Mouse (Mus musculus) stomach, embryonic 14.5 days (tissue): ENCODE measurements around the gene Fam20c. TPM values are rescaled to one million over a fixed set of nuclear protein-coding genes. Genes with fewer than 3 reads are reported as not detected.

Source experiments
- ATAC-seq: fragments of 200-750 bp; cut with Nextera tagmentation; 2 replicates; pipeline ENCODE4 v1.8.0; 2017; ENCODE audit warnings: low read depth, moderate TSS enrichment; ENCODE audit not compliant: insufficient number of reproducible peaks, insufficient read depth, low FRiP score
- H3K27ac ChIP-seq: fragments of 300-500 bp; sonication (generic); 2 replicates; pipeline ENCODE4 v1.5.1; 2014; ENCODE audit warnings: mild to moderate bottlenecking, low read length, moderate library complexity, mixed read lengths
- H3K27me3 ChIP-seq: fragments of 300-500 bp; sonication (generic); 2 replicates; pipeline ENCODE4 v1.6.1; 2014; ENCODE audit warnings: low read length, control low read depth, mixed read lengths; ENCODE audit not compliant: control insufficient read depth, insufficient read depth
- H3K36me3 ChIP-seq: fragments of 300-500 bp; sonication (generic); 2 replicates; pipeline ENCODE4 v1.6.1; 2014; ENCODE audit warnings: mild to moderate bottlenecking, control low read depth, low read length, moderate library complexity, mixed read lengths; ENCODE audit not compliant: control insufficient read depth, insufficient read depth
- H3K4me1 ChIP-seq: fragments of 300-500 bp; sonication (generic); 2 replicates; pipeline ENCODE4 v1.6.1; 2014; ENCODE audit warnings: low read length, control low read depth, mixed read lengths; ENCODE audit not compliant: control insufficient read depth, insufficient read depth
- H3K4me2 ChIP-seq: fragments of 300-500 bp; sonication (generic); replicated peaks from 2 replicates; pipeline ENCODE4 v1.6.1; 2014; ENCODE audit warnings: low read depth, low read length, control low read depth
- H3K4me3 ChIP-seq: fragments of 300-500 bp; sonication (generic); 2 replicates; pipeline ENCODE4 v1.5.1; 2014; ENCODE audit warnings: low read depth, low read length, control low read depth
- H3K9ac ChIP-seq: fragments of 300-500 bp; sonication (generic); replicated peaks from 2 replicates; pipeline ENCODE4 v1.6.1; 2014; ENCODE audit warnings: low read depth, mild to moderate bottlenecking, control low read depth, low read length, moderate library complexity, mixed read lengths
- H3K9me3 ChIP-seq: fragments of 300-500 bp; sonication (generic); 2 replicates; pipeline ENCODE4 v1.6.1; 2016; ENCODE audit warnings: low read depth, low read length, control low read depth; ENCODE audit not compliant: control insufficient read depth
- WGBS: fragments of 180-500 bp; shearing (Covaris S2); extraction: QIAGEN DNeasy Blood & Tissue Kit; methylation state at CpG from one replicate; pipeline ENCODE4 v1.1.7; 2014; 5-methylcytosine and 5-hydroxymethylcytosine counted together
- polyA plus RNA-seq: library from polyadenylated mRNA; unstranded; fragments of >200 nt; fragmentation: Nextera tagmentation; extraction: Ambion mirVana; gene quantifications from 2 replicates; pipeline ENCODE4 v1.2.1, GENCODE M21; 2014

Gene Fam20c
- polyA plus RNA-seq, 1 experiment from 2014 or later: 8.9 TPM

GRCm38 (mm10) chr5:138733317-138733899, 20.9 kb upstream of the Fam20c start:
- no peaks in the 10 kb centered on the region for H3K4me1 ChIP-seq
- no peak for ATAC-seq
- 86% methylated on average over 11 of the region's 11 CpGs for WGBS
- H3K4me3 ChIP-seq: no peak overlapping the region
- no peak overlapping the region for H3K27ac ChIP-seq
- H3K9ac ChIP-seq: no peak overlapping the region
- H3K9me3 ChIP-seq: no peaks in the 10 kb centered on the region
- H3K36me3 ChIP-seq: no peaks in the 10 kb centered on the region
- no peak overlapping the region for H3K4me2 ChIP-seq
- H3K27me3 ChIP-seq: no peaks in the 10 kb centered on the region

DNA sequence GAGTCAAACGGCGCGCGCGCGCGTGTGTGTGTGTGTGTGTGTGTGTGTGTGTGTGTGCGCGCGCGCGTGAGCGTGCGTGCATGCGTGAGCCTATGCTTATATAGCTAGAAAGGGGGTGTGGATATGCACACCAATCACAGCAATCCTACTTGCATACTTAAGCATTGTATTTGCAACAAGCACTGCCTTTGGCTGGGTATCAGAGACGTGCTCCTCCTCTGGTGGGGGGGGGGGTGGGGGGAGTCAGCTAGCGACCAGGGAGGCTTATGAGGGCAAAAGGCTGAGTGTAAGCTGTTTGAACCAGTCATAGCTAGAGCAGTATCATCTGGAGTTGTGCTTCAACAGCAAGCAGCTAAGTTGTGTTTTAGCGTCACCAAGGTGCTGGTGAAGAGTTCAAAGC, 20.3 kb upstream of the Fam20c start:
- no peak overlapping the region for H3K9ac ChIP-seq
- no peaks in the 10 kb centered on the region for H3K4me1 ChIP-seq
- no peak overlapping the region for H3K27ac ChIP-seq
- H3K27me3 ChIP-seq: no peaks in the 10 kb centered on the region
- H3K9me3 ChIP-seq: no peaks in the 10 kb centered on the region
- 74% methylated on average over 18 of the region's 18 CpGs for WGBS
- no peak for ATAC-seq
- no peaks in the 10 kb centered on the region for H3K36me3 ChIP-seq
- H3K4me3 ChIP-seq: no peak overlapping the region
- no peak overlapping the region for H3K4me2 ChIP-seq

DNA sequence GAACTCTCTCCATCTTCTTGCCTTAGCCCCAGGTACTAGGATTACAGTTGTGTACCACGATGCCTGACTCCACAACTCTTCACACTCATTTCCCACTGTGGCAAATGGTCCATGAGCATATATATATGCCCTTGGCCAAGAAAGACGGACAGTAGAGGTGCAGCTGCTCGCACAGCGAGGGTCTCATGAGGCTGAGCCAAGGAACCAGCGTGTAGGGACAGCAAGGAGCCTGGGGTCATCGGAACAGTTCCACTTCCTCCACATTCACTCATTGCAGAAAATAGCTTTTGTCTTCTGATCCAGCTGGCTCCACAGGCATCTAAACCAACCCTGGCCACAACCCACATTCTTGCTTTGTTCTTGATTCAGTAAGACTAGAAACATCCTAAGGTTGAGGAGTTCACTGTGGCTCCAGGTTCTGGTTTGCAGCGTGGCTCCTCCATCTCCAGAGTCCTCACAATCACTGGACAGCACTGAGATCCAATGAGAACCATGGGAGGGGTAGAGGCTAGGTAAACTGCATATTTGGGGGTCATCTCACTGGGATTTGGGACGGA, 19.0 kb upstream of the Fam20c start:
- no peaks in the 10 kb centered on the region for H3K9me3 ChIP-seq
- H3K9ac ChIP-seq: no peak overlapping the region
- H3K27ac ChIP-seq: no peak overlapping the region
- H3K27me3 ChIP-seq: no peaks in the 10 kb centered on the region
- H3K4me1 ChIP-seq: no peaks in the 10 kb centered on the region
- no peak for ATAC-seq
- no peak overlapping the region for H3K4me2 ChIP-seq
- no peak overlapping the region for H3K4me3 ChIP-seq
- no peaks in the 10 kb centered on the region for H3K36me3 ChIP-seq
- 82% methylated on average over 8 of the region's 8 CpGs for WGBS

GRCm38 (mm10) chr5:138740150-138740549, 14.2 kb upstream of the Fam20c start:
- H3K27ac ChIP-seq: no peak overlapping the region
- 82% methylated on average over 3 of the region's 3 CpGs for WGBS
- no peak overlapping the region for H3K4me3 ChIP-seq
- H3K4me2 ChIP-seq: no peak overlapping the region
- H3K27me3 ChIP-seq: no peaks in the 10 kb centered on the region
- H3K4me1 ChIP-seq: no peaks in the 10 kb centered on the region
- H3K36me3 ChIP-seq: no peaks in the 10 kb centered on the region
- ATAC-seq: no peak
- H3K9me3 ChIP-seq: no peaks in the 10 kb centered on the region
- no peak overlapping the region for H3K9ac ChIP-seq

DNA sequence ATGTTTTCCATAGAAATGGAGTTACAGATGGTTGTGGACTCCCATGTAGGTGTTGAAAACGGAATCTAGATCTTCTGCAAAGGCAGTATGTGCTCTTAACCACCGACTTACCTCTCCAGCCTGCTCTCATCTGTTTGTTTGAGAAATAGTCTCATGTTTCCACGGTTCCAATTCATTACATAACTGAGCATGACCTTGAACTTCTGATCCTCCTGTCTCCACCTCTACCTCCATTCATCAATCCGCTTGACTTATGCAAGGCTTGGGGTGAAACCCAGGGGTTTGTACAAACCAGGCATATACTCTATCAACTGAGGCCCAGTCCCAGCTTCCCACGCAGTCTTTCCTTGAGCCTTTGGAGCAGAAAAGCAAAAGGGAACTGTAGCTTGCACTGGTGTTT, 12.8 kb upstream of the Fam20c start:
- H3K27ac ChIP-seq: no peak overlapping the region
- ATAC-seq: no peak
- no peak overlapping the region for H3K9ac ChIP-seq
- no peaks in the 10 kb centered on the region for H3K36me3 ChIP-seq
- H3K27me3 ChIP-seq: no peaks in the 10 kb centered on the region
- no peak overlapping the region for H3K4me2 ChIP-seq
- no peak overlapping the region for H3K4me3 ChIP-seq
- no peaks in the 10 kb centered on the region for H3K4me1 ChIP-seq
- H3K9me3 ChIP-seq: no peaks in the 10 kb centered on the region
- WGBS: 52% methylated on average over 5 of the region's 5 CpGs

DNA sequence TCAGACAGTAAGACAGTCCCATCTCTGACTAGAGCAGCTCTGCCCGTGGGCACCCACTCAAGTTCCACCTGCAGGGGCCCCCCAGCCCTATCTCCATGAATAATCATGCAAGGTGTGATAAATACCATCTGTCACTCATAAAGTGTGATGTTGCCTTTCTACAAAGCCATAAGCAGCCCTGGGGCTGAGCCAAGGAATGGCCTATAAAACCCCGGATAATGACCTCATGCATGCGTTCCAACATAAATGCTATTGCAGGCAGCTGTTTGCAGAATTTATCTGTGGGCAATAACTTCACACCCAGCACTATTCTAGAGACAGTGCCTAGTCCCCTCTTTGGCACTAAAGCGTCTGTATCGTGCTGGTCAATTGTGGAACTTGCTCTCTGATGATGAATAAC, 12.0 kb upstream of the Fam20c start:
- WGBS: 67% methylated on average over 5 of the region's 5 CpGs
- no peak overlapping the region for H3K27ac ChIP-seq
- no peaks in the 10 kb centered on the region for H3K9me3 ChIP-seq
- H3K27me3 ChIP-seq: no peaks in the 10 kb centered on the region
- no peak overlapping the region for H3K9ac ChIP-seq
- no peak for ATAC-seq
- H3K4me3 ChIP-seq: no peak overlapping the region
- no peak overlapping the region for H3K4me2 ChIP-seq
- no peaks in the 10 kb centered on the region for H3K36me3 ChIP-seq
- no peaks in the 10 kb centered on the region for H3K4me1 ChIP-seq

- H3K27ac ChIP-seq: no peak overlapping the region
- H3K4me1 ChIP-seq: no peaks in the 10 kb centered on the region
- 37% methylated on average over 2 of the region's 2 CpGs for WGBS
- no peak overlapping the region for H3K4me3 ChIP-seq
- ATAC-seq: no peak
- no peak overlapping the region for H3K4me2 ChIP-seq
- no peaks in the 10 kb centered on the region for H3K27me3 ChIP-seq
- H3K9ac ChIP-seq: no peak overlapping the region
- H3K9me3 ChIP-seq: no peaks in the 10 kb centered on the region
- no peaks in the 10 kb centered on the region for H3K36me3 ChIP-seq
Observed at GRCm38 (mm10) chr5:138743631-138744030, 10.7 kb upstream of the Fam20c start.

GRCm38 (mm10) chr5:138745378-138746099, 8.8 kb upstream of the Fam20c start:
- Histone ChIP-seq H3K4me3 (no peak overlapping the region), H3K9ac (no peak overlapping the region), H3K27me3 (no peaks in the 10 kb centered on the region), H3K4me2 (no peak overlapping the region), H3K4me1 (no peaks in the 10 kb centered on the region), H3K36me3 (no peaks in the 10 kb centered on the region), H3K27ac (no peak overlapping the region), H3K9me3 (no peaks in the 10 kb centered on the region)
- no peak for ATAC-seq
- 89% methylated on average over 5 of the region's 5 CpGs for WGBS
